Mouse (Mus musculus) neural tube, embryonic 14.5 days (tissue): Measurements from ENCODE around the gene Ptprs. TPM values are rescaled to one million over a fixed set of nuclear protein-coding genes. Genes with fewer than 3 reads are reported as not detected.

ENCODE experiments used
- ATAC-seq: fragments of 200-750 bp; cut with Nextera tagmentation; 2 replicates; pipeline ENCODE4 v1.8.0; 2017; ENCODE audit warnings: low read depth, mild to moderate bottlenecking, moderate TSS enrichment, moderate library complexity
- H3K27ac ChIP-seq: fragments of 300-500 bp; sonication (generic); 2 replicates; pipeline ENCODE4 v1.5.1; 2014; ENCODE audit warnings: low read depth, mild to moderate bottlenecking, control low read depth, low read length, moderate library complexity, mixed read lengths
- H3K27me3 ChIP-seq: fragments of 300-500 bp; sonication (generic); 2 replicates; pipeline ENCODE4 v1.6.1; 2014; ENCODE audit warnings: low read length; ENCODE audit not compliant: control insufficient read depth, insufficient read depth
- H3K36me3 ChIP-seq: fragments of 300-500 bp; sonication (generic); 2 replicates; pipeline ENCODE4 v1.6.1; 2014; ENCODE audit warnings: low read length, mixed read lengths; ENCODE audit not compliant: control insufficient read depth, insufficient read depth
- H3K4me1 ChIP-seq: fragments of 300-500 bp; sonication (generic); 2 replicates; pipeline ENCODE4 v1.6.1; 2014; ENCODE audit warnings: low read length; ENCODE audit not compliant: control insufficient read depth, insufficient read depth
- H3K4me2 ChIP-seq: fragments of 300-500 bp; sonication (generic); 2 replicates; pipeline ENCODE4 v1.6.1; 2014; ENCODE audit warnings: mild to moderate bottlenecking, low read depth, low read length, control low read depth
- H3K4me3 ChIP-seq: fragments of 300-500 bp; sonication (generic); 2 replicates; pipeline ENCODE4 v1.5.1; 2014; ENCODE audit warnings: low read depth, low read length, control low read depth, mixed read lengths
- H3K9ac ChIP-seq: fragments of 300-500 bp; sonication (generic); replicated peaks from 2 replicates; pipeline ENCODE4 v1.6.1; 2014; ENCODE audit warnings: low read depth, mild to moderate bottlenecking, control low read depth, low read length, mixed read lengths
- H3K9me3 ChIP-seq: fragments of 300-500 bp; sonication (generic); 2 replicates; pipeline ENCODE4 v1.6.1; 2016; ENCODE audit warnings: low read length; ENCODE audit not compliant: control insufficient read depth
- WGBS: fragments of 180-500 bp; shearing (Covaris S2); extraction: QIAGEN DNeasy Blood & Tissue Kit; methylation state at CpG from one replicate; pipeline ENCODE4 v1.1.7; 2014; 5-methylcytosine and 5-hydroxymethylcytosine counted together
- microRNA-seq: library from miRNA; unstranded; fragments of <30 nt; microRNA quantifications from one replicate; pipeline ENCODE4, GENCODE M21; 2016
- polyA plus RNA-seq: library from polyadenylated mRNA; unstranded; fragments of >200 nt; fragmentation: Nextera tagmentation; extraction: Ambion mirVana; gene quantifications from 2 replicates; pipeline ENCODE4 v1.2.1, GENCODE M21; 2014

Gene Ptprs
- polyA plus RNA-seq, 1 experiment from 2014 or later = 266 TPM

GRCm38 (mm10) chr17:56372109-56372508 lies 104.2 kb downstream of the Ptprs start:
- H3K9me3 ChIP-seq = no peaks in the 10 kb centered on the region
- 68% methylated on average over 4 of the region's 4 CpGs for WGBS
- H3K9ac ChIP-seq = no peak overlapping the region
- peaks cover 39% of the 10 kb centered on the region for H3K36me3 ChIP-seq
- no peak for ATAC-seq
- 0 out of 2 replicates have a peak overlapping the region, but pooled peaks have one; percentile 16 for H3K27ac ChIP-seq
- H3K4me3 ChIP-seq = no peak overlapping the region
- H3K4me2 ChIP-seq = no peak overlapping the region
- peaks cover 26% of the 10 kb centered on the region for H3K4me1 ChIP-seq
- H3K27me3 ChIP-seq = no peaks in the 10 kb centered on the region

DNA sequence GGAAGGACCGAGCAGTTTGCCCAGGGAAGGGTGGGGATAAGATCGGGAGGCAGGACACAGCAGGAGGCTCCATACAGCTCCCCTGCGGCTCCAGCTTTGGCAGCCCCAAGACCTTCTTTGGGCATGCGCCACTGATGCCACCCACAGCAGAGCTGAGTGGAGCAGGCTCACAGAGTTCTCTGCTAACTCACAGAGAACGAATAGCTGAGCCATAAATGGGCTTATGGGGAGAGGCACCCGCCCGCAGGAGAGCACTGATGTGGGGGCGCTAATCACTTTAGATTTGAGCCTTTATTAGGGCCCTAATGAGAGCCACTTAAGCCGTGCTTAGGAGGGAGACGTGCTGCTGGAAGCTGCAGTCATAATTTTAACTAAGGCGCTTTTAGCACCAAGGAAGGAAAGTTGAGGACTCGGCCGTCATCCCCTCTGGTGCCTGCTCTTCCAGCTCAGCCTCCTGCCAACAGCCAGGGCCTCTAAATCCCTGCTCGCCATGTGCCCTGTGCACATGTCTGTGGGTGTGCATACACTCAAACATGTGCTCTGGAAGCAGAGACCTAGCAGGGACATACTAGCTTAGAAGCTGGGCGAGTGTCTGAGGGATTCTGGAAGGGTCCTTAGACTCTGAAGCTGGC lies 105.1 kb downstream of the Ptprs start:
- Histone ChIP-seq H3K36me3 (peaks cover 34% of the 10 kb centered on the region), H3K4me1 (peaks cover 33% of the 10 kb centered on the region), H3K27me3 (no peaks in the 10 kb centered on the region), H3K9me3 (no peaks in the 10 kb centered on the region), H3K4me2 (no peak overlapping the region), H3K9ac (no peak overlapping the region), H3K27ac (no peak overlapping the region), H3K4me3 (no peak overlapping the region)
- no peak for ATAC-seq
- 43% methylated on average over 15 of the region's 15 CpGs for WGBS

DNA sequence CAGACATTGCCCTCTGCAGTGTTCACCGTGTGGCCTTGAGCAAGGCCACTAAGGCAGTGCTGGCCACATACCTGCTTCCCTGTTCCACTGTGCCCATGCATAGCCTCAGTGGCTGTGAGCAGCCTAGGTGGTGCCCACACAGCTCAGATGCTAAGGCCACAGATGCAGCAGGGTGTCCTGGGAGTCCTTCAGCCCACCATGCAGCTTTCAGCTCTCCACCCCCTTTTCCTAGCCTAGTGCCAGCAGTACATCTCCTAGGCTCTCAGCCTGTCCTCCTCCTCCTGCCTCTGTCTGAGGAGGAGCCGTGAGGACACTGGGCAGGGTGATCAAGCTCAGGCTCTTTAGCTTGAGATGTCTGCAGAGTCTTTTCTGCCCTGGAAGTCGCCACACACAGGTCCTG lies 106.2 kb downstream of the Ptprs start:
- Histone ChIP-seq H3K4me3 (no peak overlapping the region), H3K4me2 (no peak overlapping the region), H3K36me3 (peaks cover 27% of the 10 kb centered on the region), H3K9me3 (no peaks in the 10 kb centered on the region), H3K27ac (peak overlapping the region; percentile 16; the same call in 1 of the 2 replicates), H3K9ac (no peak overlapping the region), H3K27me3 (no peaks in the 10 kb centered on the region), H3K4me1 (peaks cover 42% of the 10 kb centered on the region)
- 86% methylated on average over 3 of the region's 3 CpGs for WGBS
- no peak for ATAC-seq

- peaks cover 31% of the 10 kb centered on the region for H3K4me1 ChIP-seq
- H3K4me2 ChIP-seq = no peak overlapping the region
- H3K27me3 ChIP-seq = no peaks in the 10 kb centered on the region
- H3K36me3 ChIP-seq = peaks cover 23% of the 10 kb centered on the region
- no peaks in the 10 kb centered on the region for H3K9me3 ChIP-seq
- H3K9ac ChIP-seq = no peak overlapping the region
- no peak overlapping the region for H3K27ac ChIP-seq
- no peak overlapping the region for H3K4me3 ChIP-seq
- no peak for ATAC-seq
- 77% methylated on average over 6 of the region's 6 CpGs for WGBS
Observed at GRCm38 (mm10) chr17:56368291-56368790, 107.9 kb downstream of the Ptprs start.

DNA sequence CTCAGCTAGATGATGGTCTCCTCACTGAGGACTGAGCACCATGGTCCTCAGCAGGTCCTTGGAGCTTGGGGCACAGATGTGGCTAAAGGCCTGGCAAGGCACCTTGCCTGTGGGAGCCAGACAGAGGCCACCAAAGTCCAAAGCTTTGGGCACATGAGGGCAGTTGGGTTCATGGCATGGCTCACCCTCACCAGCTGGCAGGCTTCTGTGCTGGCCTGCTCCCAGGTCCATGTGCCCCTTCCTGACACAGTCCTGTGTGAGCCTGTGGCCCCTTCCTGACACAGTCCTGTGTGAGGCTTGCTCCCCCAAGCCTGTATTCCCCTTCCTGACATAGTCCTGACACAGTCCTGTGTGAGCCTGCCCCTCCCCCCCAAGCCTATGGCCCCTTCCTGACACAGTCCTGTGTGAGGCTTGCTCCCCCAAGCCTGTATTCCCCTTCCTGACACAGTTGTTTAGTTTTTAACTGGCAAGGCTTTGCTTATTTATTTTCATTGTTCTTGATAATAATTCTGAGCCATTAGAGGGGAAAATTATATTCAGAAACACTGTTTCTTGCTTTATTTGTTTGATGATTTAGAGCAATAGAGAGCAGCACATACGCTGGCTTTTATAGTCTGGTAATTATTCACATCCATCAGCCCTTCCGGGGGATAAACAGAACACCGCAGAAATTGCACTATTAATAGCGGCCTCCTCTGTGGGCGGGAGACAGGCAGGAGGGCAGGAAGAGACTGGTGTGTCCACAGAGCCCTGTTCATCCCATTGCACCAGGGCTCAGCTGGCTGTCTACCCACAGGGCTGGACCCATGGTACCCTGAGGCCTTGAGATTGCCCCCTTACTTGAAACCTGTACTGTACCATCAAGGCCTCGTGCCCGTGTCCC lies 110.3 kb downstream of the Ptprs start:
- H3K4me1 ChIP-seq = peaks cover 26% of the 10 kb centered on the region
- H3K4me2 ChIP-seq = no peak overlapping the region
- 37% methylated on average over 7 of the region's 7 CpGs for WGBS

More for the DNA sequence above, 110.3 kb downstream of the Ptprs start:
- Histone ChIP-seq H3K9me3 (no peaks in the 10 kb centered on the region), H3K9ac (no peak overlapping the region), H3K4me3 (no peak overlapping the region), H3K36me3 (peaks cover 23% of the 10 kb centered on the region), H3K27me3 (no peaks in the 10 kb centered on the region), H3K27ac (peak overlapping the region; percentile 76)
- peak; percentile 70; the same call in 1 of the 2 replicates for ATAC-seq

Small RNAs within 50 kb of the gene (microRNA-seq; reads per million reads assigned to microRNA genes)
- gene Mir6977 = 4.6 reads per million, percentile 8 among the genes with 10 or more reads in this experiment

Other genes with a start within 250 kb of the Ptprs start
- gene Fem1a, start 219.7 kb downstream of the Ptprs start, polyA plus RNA-seq = 20.4 and 23.5 TPM in 2 replicates
- gene Ticam1, start 199.7 kb downstream of the Ptprs start, polyA plus RNA-seq = 0.92 and 1.7 TPM in 2 replicates
- 6.9 and 13.2 TPM in 2 replicates for gene Plin3, start 183.6 kb downstream of the Ptprs start, polyA plus RNA-seq
- not detected in 2 replicates for gene Arrdc5, start 176.2 kb downstream of the Ptprs start, polyA plus RNA-seq
- gene Uhrf1, start 173.2 kb downstream of the Ptprs start, polyA plus RNA-seq = 5.7 and 9.4 TPM in 2 replicates
- gene Kdm4b, start 150.4 kb downstream of the Ptprs start, polyA plus RNA-seq = 58.6 and 66.1 TPM in 2 replicates
- not detected in 2 replicates for gene Znrf4, start 35.9 kb upstream of the Ptprs start, polyA plus RNA-seq
- 1.5 and 1.9 TPM in 2 replicates for gene Gm20219, start 77.9 kb upstream of the Ptprs start, polyA plus RNA-seq
- 56.2 and 58.4 TPM in 2 replicates for gene Safb2, start 108.1 kb upstream of the Ptprs start, polyA plus RNA-seq
- gene Safb, start 108.3 kb upstream of the Ptprs start, polyA plus RNA-seq = 80.9 and 84.8 TPM in 2 replicates
- 177 and 190 TPM in 2 replicates for gene 2410015M20Rik, start 133.3 kb upstream of the Ptprs start, polyA plus RNA-seq
- 1,033 and 1,098 TPM in 2 replicates for gene Rpl36, start 136.9 kb upstream of the Ptprs start, polyA plus RNA-seq
- 40.7 and 45.6 TPM in 2 replicates for gene Lonp1, start 150.4 kb upstream of the Ptprs start, polyA plus RNA-seq
- 2.6 and 3.7 TPM in 2 replicates for gene Catsperd, start 151.7 kb upstream of the Ptprs start, polyA plus RNA-seq
- gene Ranbp3, start 196.8 kb upstream of the Ptprs start, polyA plus RNA-seq = 93.6 and 95.9 TPM in 2 replicates
- gene Ndufa11, start 241.3 kb upstream of the Ptprs start, polyA plus RNA-seq = 570 and 693 TPM in 2 replicates
- gene Vmac, start 241.5 kb upstream of the Ptprs start, polyA plus RNA-seq = 16.9 and 19.4 TPM in 2 replicates